Mouse (Mus musculus): ENCODE measurements around the gene Nap1l1.

- no peak for TF ChIP-seq EP300 (IDR thresholded peaks at IDR 0.05)
- no peak for TF ChIP-seq CTCF (IDR thresholded peaks at IDR 0.05)
Measured at GRCm38 (mm10) chr10:111458088-111458487, 14.9 kb upstream of the Nap1l1 start.

All from lung, postnatal 0 days (tissue).